Mouse (Mus musculus) mammary gland, adult 2 months (tissue): ENCODE results near the gene Gstm2. TPM values are rescaled to one million over a fixed set of nuclear protein-coding genes. Genes with fewer than 3 reads are reported as not detected.

Source experiments
- polyA plus RNA-seq: library from polyadenylated mRNA; depleted of rRNA; stranded (reverse); fragments of >200 nt; gene quantifications from 2 replicates; pipeline ENCODE4 v1.2.3, GENCODE M21; 2012; ENCODE audit warnings: low replicate concordance; rRNA removed

Gstm2 gene
- polyA plus RNA-seq: 110 and 283 TPM in 2 replicates

GRCm38 (mm10) chr3:107986041-107986562 lies at the start of gene Gstm2:
TSS of gene Gstm2 (minus strand) at chr3:107986453.

GRCm38 (mm10) chr3:108017473-108018189 lies 31.4 kb upstream of the Gstm2 start, which contains the start of gene Gstm1:
TSS of gene Gstm1 (minus strand) at chr3:108017973.

GRCm38 (mm10) chr3:107968724-107969395 lies 17.4 kb downstream of the Gstm2 start, which contains the start of gene Gstm3:
TSS of gene Gstm3 (minus strand) at chr3:107969283.

GRCm38 (mm10) chr3:107943239-107943990 lies 42.8 kb downstream of the Gstm2 start, which contains the start of gene Gstm6:
TSS of gene Gstm6 (minus strand) at chr3:107943749.

Other genes starting within 250 kb of the Gstm2 start
- gene Csf1, start 226.0 kb downstream of the Gstm2 start, polyA plus RNA-seq: 49.2 and 53.3 TPM in 2 replicates
- gene Eps8l3, start 109.2 kb downstream of the Gstm2 start, polyA plus RNA-seq: not detected in 2 replicates
- 19.5 and 56.4 TPM in 2 replicates for gene Gstm5, start 90.6 kb downstream of the Gstm2 start, polyA plus RNA-seq
- gene Gstm7, start 54.6 kb downstream of the Gstm2 start, polyA plus RNA-seq: 4.8 and 13.3 TPM in 2 replicates
- 1.0 and 2.0 TPM in 2 replicates for gene Gstm6, start 42.7 kb downstream of the Gstm2 start, polyA plus RNA-seq
- gene Gstm3, start 17.2 kb downstream of the Gstm2 start, polyA plus RNA-seq: 1.1 TPM in 1 of 2 replicates, not detected in the other
- 833 and 1,200 TPM in 2 replicates for gene Gstm1, start 31.5 kb upstream of the Gstm2 start, polyA plus RNA-seq
- 18.5 and 36.0 TPM in 2 replicates for gene Gstm4, start 58.4 kb upstream of the Gstm2 start, polyA plus RNA-seq
- gene Ampd2, start 100.2 kb upstream of the Gstm2 start, polyA plus RNA-seq: 116 and 159 TPM in 2 replicates
- gene Gnat2, start 106.3 kb upstream of the Gstm2 start, polyA plus RNA-seq: 0.10 and 0.18 TPM in 2 replicates
- gene Gnai3, start 159.7 kb upstream of the Gstm2 start, polyA plus RNA-seq: 12.4 and 25.6 TPM in 2 replicates
- not detected in 2 replicates for gene Gpr61, start 168.4 kb upstream of the Gstm2 start, polyA plus RNA-seq
- gene Amigo1, start 199.9 kb upstream of the Gstm2 start, polyA plus RNA-seq: 27.8 and 29.8 TPM in 2 replicates
- 10.7 and 11.1 TPM in 2 replicates for gene Cyb561d1, start 214.8 kb upstream of the Gstm2 start, polyA plus RNA-seq
- gene Atxn7l2, start 224.5 kb upstream of the Gstm2 start, polyA plus RNA-seq: 8.3 and 10.7 TPM in 2 replicates
- gene Sypl2, start 240.2 kb upstream of the Gstm2 start, polyA plus RNA-seq: 67.2 TPM in 1 of 2 replicates, not detected in the other